Mouse (Mus musculus) testis, adult 2 months (tissue): Measurements from ENCODE around the gene Ccdc141.

ENCODE experiments used
- CTCF ChIP-seq: fragments of 200-500 bp; IDR thresholded peaks from 2 replicates; pipeline ENCODE4 v1.5.1; 2012; ENCODE audit warnings: low read depth, mild to moderate bottlenecking, inconsistent platforms, low read length, moderate library complexity; ENCODE audit not compliant: control insufficient read depth, insufficient read depth, insufficient replicate concordance
- POLR2A ChIP-seq: fragments of 200-500 bp; IDR thresholded peaks from 2 replicates; pipeline ENCODE4 v1.6.1; 2012; ENCODE audit warnings: low read depth, mild to moderate bottlenecking, inconsistent platforms, low read length, moderate library complexity; ENCODE audit not compliant: control insufficient read depth

DNA sequence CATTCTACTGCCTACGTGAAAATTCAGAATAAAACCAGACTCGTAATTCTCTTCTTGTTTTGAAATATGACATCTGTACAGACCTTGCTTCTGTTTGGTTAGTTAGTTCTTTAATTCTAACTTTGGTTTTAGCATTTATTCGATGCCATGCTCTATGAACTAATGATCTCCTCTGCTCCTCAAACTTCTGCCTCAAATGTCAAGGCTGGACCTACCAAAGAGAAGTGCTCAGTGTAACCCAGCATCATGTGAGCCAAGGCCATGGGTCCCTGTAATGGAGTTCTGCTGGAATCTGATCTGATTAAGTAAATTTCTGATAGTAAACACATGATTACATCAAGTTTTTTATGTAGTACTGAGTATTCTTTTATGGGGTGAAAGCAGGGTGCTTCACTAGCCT lies 21.4 kb upstream of the Ccdc141 start:
- no peak for TF ChIP-seq POLR2A
- no peak for TF ChIP-seq CTCF
